Mouse (Mus musculus) liver, adult 2 months (tissue): ENCODE measurements around the gene Cmtr1. TPM values are rescaled to one million over a fixed set of nuclear protein-coding genes. Genes with fewer than 3 reads are reported as not detected.
"Not testable (repeated sequence)": the region's sequence is repeated elsewhere in the genome, so short reads cannot be mapped to it uniquely, and the experiment has no call there.

ENCODE experiments used
- DNase-seq: peaks from one replicate; pipeline ENCODE4 v3.0.0-alpha.2; 2011; ENCODE audit warnings: low read depth, low spot score; ENCODE audit errors: extremely low read depth
- H3K27ac ChIP-seq: fragments of 200-500 bp; replicated peaks from 2 replicates; pipeline ENCODE4 v1.5.1; 2012; ENCODE audit warnings: low read depth, mild to moderate bottlenecking, control low read depth, inconsistent platforms, low read length; ENCODE audit not compliant: insufficient read depth
- H3K27me3 ChIP-seq: fragments of 200-500 bp; 2 replicates; pipeline ENCODE4 v1.6.1; 2012; ENCODE audit warnings: mild to moderate bottlenecking, moderate library complexity, low read length, inconsistent platforms; ENCODE audit not compliant: control insufficient read depth, insufficient read depth
- H3K36me3 ChIP-seq: fragments of 200-500 bp; 2 replicates; pipeline ENCODE4 v1.6.1; 2012; ENCODE audit warnings: low read length, inconsistent platforms; ENCODE audit not compliant: control insufficient read depth, insufficient read depth
- H3K4me1 ChIP-seq: fragments of 200-500 bp; 2 replicates; pipeline ENCODE4 v1.6.1; 2011; ENCODE audit warnings: low read length; ENCODE audit not compliant: control insufficient read depth, insufficient read depth
- H3K4me3 ChIP-seq: fragments of 200-500 bp; 2 replicates; pipeline ENCODE4 v1.5.1; 2011; ENCODE audit warnings: low read depth, mild to moderate bottlenecking, control low read depth, low read length, moderate library complexity; ENCODE audit not compliant: insufficient read depth
- H3K79me2 ChIP-seq: fragments of 200-500 bp; 2 replicates; pipeline ENCODE4 v1.6.1; 2012; ENCODE audit warnings: inconsistent platforms, mild to moderate bottlenecking, low read length, moderate library complexity; ENCODE audit not compliant: control insufficient read depth, insufficient read depth
- H3K9ac ChIP-seq: fragments of 200-500 bp; 2 replicates; pipeline ENCODE4 v1.6.1; 2012; ENCODE audit warnings: low read depth, mild to moderate bottlenecking, control low read depth, inconsistent platforms, low read length
- CTCF ChIP-seq: fragments of 200-500 bp; IDR thresholded peaks from 2 replicates; pipeline ENCODE4 v1.5.1; 2011; ENCODE audit warnings: low read depth, low read length, control low read depth
- POLR2A ChIP-seq: fragments of 200-500 bp; IDR thresholded peaks from 2 replicates; pipeline ENCODE4 v1.6.1; 2011; ENCODE audit warnings: low read length, control low read depth; ENCODE audit not compliant: insufficient read depth; ENCODE audit errors: extremely low read depth
- WGBS: fragments of 180-500 bp; shearing (Covaris S2); methylation state at CpG from one replicate; pipeline ENCODE4 v1.1.7; 2018; 5-methylcytosine and 5-hydroxymethylcytosine counted together
- polyA plus RNA-seq: library from polyadenylated mRNA; depleted of rRNA; stranded (reverse); fragments of >200 nt; gene quantifications from 2 replicates; pipeline ENCODE4 v1.2.3, GENCODE M21; 2012
- total RNA-seq: library from RNA; depleted of rRNA; stranded (reverse); fragments of >200 nt; gene quantifications from 2 replicates; pipeline ENCODE4 v1.2.3, GENCODE M21; 2014

The Cmtr1 gene
- total and polyA plus RNA-seq, 2 experiments, result 23.4 to 27.7 TPM

GRCm38 (mm10) chr17:29708783-29709182, 48.4 kb downstream of the Cmtr1 start:
- H3K9ac ChIP-seq, result no peak overlapping the region
- H3K79me2 ChIP-seq, result no peaks in the 10 kb centered on the region
- no peak overlapping the region for H3K4me3 ChIP-seq
- no peaks in the 10 kb centered on the region for H3K36me3 ChIP-seq
- WGBS, result 87% methylated on average over 5 of the region's 5 CpGs
- no peak overlapping the region for H3K27ac ChIP-seq
- no peak for TF ChIP-seq POLR2A
- TF ChIP-seq CTCF, result no peak
- DNase-seq, result no peak
- no peaks in the 10 kb centered on the region for H3K27me3 ChIP-seq
- H3K4me1 ChIP-seq, result peaks cover 3% of the 10 kb centered on the region; the same call in 1 of the 2 replicates

GRCm38 (mm10) chr17:29710562-29711044, 50.2 kb downstream of the Cmtr1 start:
- Histone ChIP-seq H3K79me2 (no peaks in the 10 kb centered on the region), H3K4me3 (no peak overlapping the region), H3K27me3 (no peaks in the 10 kb centered on the region), H3K36me3 (no peaks in the 10 kb centered on the region), H3K27ac (no peak overlapping the region), H3K9ac (no peak overlapping the region), H3K4me1 (peaks cover 3% of the 10 kb centered on the region; the same call in 1 of the 2 replicates)
- no peak for DNase-seq
- TF ChIP-seq CTCF (no peak), POLR2A (no peak)
- 73% methylated on average over 11 of the region's 11 CpGs for WGBS

GRCm38 (mm10) chr17:29711076-29711744, 50.8 kb downstream of the Cmtr1 start:
- DNase-seq, result peak; percentile 45
- H3K27ac ChIP-seq, result no peak overlapping the region
- peaks cover 7% of the 10 kb centered on the region for H3K4me1 ChIP-seq
- no peak overlapping the region for H3K4me3 ChIP-seq
- H3K27me3 ChIP-seq, result no peaks in the 10 kb centered on the region
- 45% methylated on average over 19 of the region's 19 CpGs for WGBS
- TF ChIP-seq POLR2A, result no peak
- TF ChIP-seq CTCF, result no peak
- H3K36me3 ChIP-seq, result no peaks in the 10 kb centered on the region
- no peak overlapping the region for H3K9ac ChIP-seq
- H3K79me2 ChIP-seq, result no peaks in the 10 kb centered on the region

- Histone ChIP-seq H3K79me2 (no peaks in the 10 kb centered on the region), H3K36me3 (no peaks in the 10 kb centered on the region), H3K27me3 (no peaks in the 10 kb centered on the region), H3K4me1 (peaks cover 7% of the 10 kb centered on the region), H3K9ac (no peak overlapping the region), H3K27ac (no peak overlapping the region), H3K4me3 (no peak overlapping the region)
- 79% methylated on average over 8 of the region's 8 CpGs for WGBS
- DNase-seq, result no peak
- TF ChIP-seq POLR2A (no peak), CTCF (no peak)
Measured at GRCm38 (mm10) chr17:29711745-29712431, 51.5 kb downstream of the Cmtr1 start.

GRCm38 (mm10) chr17:29712565-29712964, 52.2 kb downstream of the Cmtr1 start:
- no peaks in the 10 kb centered on the region for H3K36me3 ChIP-seq
- no peak for TF ChIP-seq CTCF
- TF ChIP-seq POLR2A, result no peak
- H3K4me1 ChIP-seq, result peaks cover 10% of the 10 kb centered on the region
- no peak overlapping the region for H3K27ac ChIP-seq
- no peak overlapping the region for H3K4me3 ChIP-seq
- H3K27me3 ChIP-seq, result no peaks in the 10 kb centered on the region
- H3K79me2 ChIP-seq, result no peaks in the 10 kb centered on the region
- 92% methylated on average over 7 of the region's 7 CpGs for WGBS
- DNase-seq, result no peak
- H3K9ac ChIP-seq, result no peak overlapping the region

- not testable (repeated sequence) for H3K27ac ChIP-seq, DNase-seq, H3K27me3 ChIP-seq, H3K4me3 ChIP-seq, H3K9ac ChIP-seq, H3K79me2 ChIP-seq, H3K4me1 ChIP-seq, H3K36me3 ChIP-seq
- 96% methylated on average over 4 of the region's 4 CpGs for WGBS
Measured at GRCm38 (mm10) chr17:29713734-29714133, 53.3 kb downstream of the Cmtr1 start.
